Mouse (Mus musculus): Measurements from ENCODE around the gene Lbx1. TPM values are rescaled to one million over a fixed set of nuclear protein-coding genes. Genes with fewer than 3 reads are reported as not detected.

Lbx1 gene
- polyA plus RNA-seq, 1 experiment from 2014 or later = 1.0 TPM

- Histone ChIP-seq H3K27me3 (ENCODE audit: insufficient read depth, poor library complexity, severe bottlenecking) (peaks cover 84% of the 10 kb centered on the region), H3K4me3 (no peak overlapping the region), H3K36me3 (no peaks in the 10 kb centered on the region), H3K9me3 (no peaks in the 10 kb centered on the region), H3K27ac (no peak overlapping the region), H3K4me1 (peaks cover 21% of the 10 kb centered on the region)
- WGBS = 3% methylated on average over 17 of the region's 17 CpGs
- DNase-seq (ENCODE audit: low spot score) = no peak
These were observed 13.3 kb downstream of the Lbx1 start for GRCm38 (mm10) chr19:45222141-45222782.

GRCm38 (mm10) chr19:45221458-45221783, 14.2 kb downstream of the Lbx1 start:
- H3K27me3 ChIP-seq (ENCODE audit: insufficient read depth, poor library complexity, severe bottlenecking) = peaks cover 76% of the 10 kb centered on the region
- no peak overlapping the region for H3K27ac ChIP-seq
- WGBS = 2% methylated on average over 9 of the region's 9 CpGs
- peak overlapping the region; percentile 54 for H3K4me3 ChIP-seq
- peaks cover 21% of the 10 kb centered on the region for H3K4me1 ChIP-seq
- no peak for DNase-seq (ENCODE audit: low spot score)
- H3K9me3 ChIP-seq = no peaks in the 10 kb centered on the region
- H3K36me3 ChIP-seq = no peaks in the 10 kb centered on the region

GRCm38 (mm10) chr19:45220593-45221457, 14.8 kb downstream of the Lbx1 start:
- no peaks in the 10 kb centered on the region for H3K36me3 ChIP-seq
- no peaks in the 10 kb centered on the region for H3K9me3 ChIP-seq
- no peak overlapping the region for H3K27ac ChIP-seq
- H3K4me1 ChIP-seq = peaks cover 21% of the 10 kb centered on the region
- WGBS = 1% methylated on average over 29 of the region's 29 CpGs
- H3K27me3 ChIP-seq (ENCODE audit: insufficient read depth, poor library complexity, severe bottlenecking) = peaks cover 70% of the 10 kb centered on the region
- peak; percentile 88 for DNase-seq (ENCODE audit: low spot score)
- peak overlapping the region; percentile 54 for H3K4me3 ChIP-seq

GRCm38 (mm10) chr19:45216240-45216639, 19.4 kb downstream of the Lbx1 start:
- WGBS = 2% methylated on average over 9 of the region's 9 CpGs
- Histone ChIP-seq H3K36me3 (no peaks in the 10 kb centered on the region), H3K9me3 (no peaks in the 10 kb centered on the region), H3K4me1 (peaks cover 6% of the 10 kb centered on the region), H3K4me3 (no peak overlapping the region), H3K27ac (no peak overlapping the region), H3K27me3 (ENCODE audit: insufficient read depth, poor library complexity, severe bottlenecking) (peaks cover 28% of the 10 kb centered on the region)
- DNase-seq (ENCODE audit: low spot score) = peak; percentile 82

- H3K4me3 ChIP-seq = no peak overlapping the region
- no peaks in the 10 kb centered on the region for H3K4me1 ChIP-seq
- no peaks in the 10 kb centered on the region for H3K36me3 ChIP-seq
- 70% methylated on average over 4 of the region's 4 CpGs for WGBS
- H3K9me3 ChIP-seq = no peaks in the 10 kb centered on the region
- peaks cover 26% of the 10 kb centered on the region for H3K27me3 ChIP-seq (ENCODE audit: insufficient read depth, poor library complexity, severe bottlenecking)
- H3K27ac ChIP-seq = no peak overlapping the region
- DNase-seq (ENCODE audit: low spot score) = no peak
These were observed 20.2 kb downstream of the Lbx1 start for GRCm38 (mm10) chr19:45215431-45215830.

GRCm38 (mm10) chr19:45209776-45210422, 25.7 kb downstream of the Lbx1 start:
- no peaks in the 10 kb centered on the region for H3K36me3 ChIP-seq
- no peak overlapping the region for H3K4me3 ChIP-seq
- H3K4me1 ChIP-seq = peaks cover 13% of the 10 kb centered on the region
- no peak for DNase-seq (ENCODE audit: low spot score)
- H3K9me3 ChIP-seq = 0 out of 2 replicates have a peak, but pooled peaks cover 5% of the 10 kb centered on the region
- WGBS = 68% methylated on average over 14 of the region's 14 CpGs
- peaks cover 34% of the 10 kb centered on the region for H3K27me3 ChIP-seq (ENCODE audit: insufficient read depth, poor library complexity, severe bottlenecking)
- no peak overlapping the region for H3K27ac ChIP-seq

GRCm38 (mm10) chr19:45209191-45209590, 26.4 kb downstream of the Lbx1 start:
- Histone ChIP-seq H3K9me3 (0 out of 2 replicates have a peak, but pooled peaks cover 5% of the 10 kb centered on the region), H3K4me3 (no peak overlapping the region), H3K4me1 (peaks cover 13% of the 10 kb centered on the region), H3K27me3 (ENCODE audit: insufficient read depth, poor library complexity, severe bottlenecking) (peaks cover 34% of the 10 kb centered on the region), H3K36me3 (no peaks in the 10 kb centered on the region), H3K27ac (no peak overlapping the region)
- WGBS = 83% methylated on average over 1 of the region's 1 CpGs
- DNase-seq (ENCODE audit: low spot score) = no peak

GRCm38 (mm10) chr19:45208438-45209060, 27.1 kb downstream of the Lbx1 start:
- DNase-seq (ENCODE audit: low spot score) = no peak

GRCm38 (mm10) chr19:45207662-45208437, 27.8 kb downstream of the Lbx1 start:
- H3K27ac ChIP-seq = peak overlapping the region; percentile 24; the same call in 1 of the 2 replicates
- peak; percentile 80 for DNase-seq (ENCODE audit: low spot score)
- H3K27me3 ChIP-seq (ENCODE audit: insufficient read depth, poor library complexity, severe bottlenecking) = peaks cover 34% of the 10 kb centered on the region
- H3K4me3 ChIP-seq = peak overlapping the region; percentile 49
- WGBS = 22% methylated on average over 19 of the region's 19 CpGs
- H3K9me3 ChIP-seq = 0 out of 2 replicates have a peak, but pooled peaks cover 5% of the 10 kb centered on the region
- H3K36me3 ChIP-seq = no peaks in the 10 kb centered on the region
- H3K4me1 ChIP-seq = peaks cover 13% of the 10 kb centered on the region

More at GRCm38 (mm10) chr19:45208438-45209060, 27.1 kb downstream of the Lbx1 start:
- Histone ChIP-seq H3K27me3 (ENCODE audit: insufficient read depth, poor library complexity, severe bottlenecking) (peaks cover 34% of the 10 kb centered on the region), H3K4me1 (peaks cover 13% of the 10 kb centered on the region), H3K27ac (peak overlapping the region; percentile 24; the same call in 1 of the 2 replicates), H3K36me3 (no peaks in the 10 kb centered on the region), H3K9me3 (0 out of 2 replicates have a peak, but pooled peaks cover 5% of the 10 kb centered on the region), H3K4me3 (peak overlapping the region; percentile 49)
- WGBS = 8% methylated on average over 22 of the region's 22 CpGs

- no peak for DNase-seq (ENCODE audit: low spot score)
- H3K9me3 ChIP-seq = peaks cover 10% of the 10 kb centered on the region
- H3K36me3 ChIP-seq = no peaks in the 10 kb centered on the region
- no peak overlapping the region for H3K27ac ChIP-seq
- no peak overlapping the region for H3K4me3 ChIP-seq
- peaks cover 13% of the 10 kb centered on the region for H3K4me1 ChIP-seq
- WGBS = 94% methylated on average over 15 of the region's 15 CpGs
- H3K27me3 ChIP-seq (ENCODE audit: insufficient read depth, poor library complexity, severe bottlenecking) = peaks cover 34% of the 10 kb centered on the region
These were observed 28.5 kb downstream of the Lbx1 start for GRCm38 (mm10) chr19:45207153-45207552.

- DNase-seq (ENCODE audit: low spot score) = no peak
These were observed 30.1 kb downstream of the Lbx1 start for GRCm38 (mm10) chr19:45205311-45206105.

More at GRCm38 (mm10) chr19:45205311-45206105, 30.1 kb downstream of the Lbx1 start:
- Histone ChIP-seq H3K27ac (no peak overlapping the region), H3K4me1 (peaks cover 13% of the 10 kb centered on the region), H3K9me3 (peaks cover 10% of the 10 kb centered on the region), H3K27me3 (ENCODE audit: insufficient read depth, poor library complexity, severe bottlenecking) (peaks cover 34% of the 10 kb centered on the region), H3K36me3 (no peaks in the 10 kb centered on the region), H3K4me3 (no peak overlapping the region)
- 87% methylated on average over 3 of the region's 3 CpGs for WGBS

Data from heart, embryonic 10.5 days (tissue).